Comparison of ENCODE assay signal across 24 mouse cellular contexts in the genomic region with DNA sequence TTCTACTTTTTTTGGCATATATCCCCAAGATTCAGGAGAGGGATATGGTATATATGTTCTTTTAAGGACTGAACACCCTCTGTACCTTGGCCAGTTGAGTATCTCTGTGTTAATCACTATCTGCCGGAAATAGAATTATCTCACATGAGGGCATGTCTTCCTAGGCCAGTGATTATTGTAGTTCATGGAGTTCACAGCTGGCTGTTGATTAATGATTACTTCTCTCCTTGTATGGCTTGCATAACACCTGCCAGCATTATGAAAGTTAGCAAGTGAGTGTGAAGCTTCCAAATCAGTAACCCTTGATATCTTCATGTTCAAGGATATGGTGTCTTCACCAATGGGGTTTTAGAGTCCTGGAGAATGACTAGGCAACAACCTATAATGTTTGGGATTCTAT.
"Had no signal": no experiment of that assay in that cellular context is flagged by ENCODE, and none has a peak within 500 bp of the region (broad histone marks: within the 10 kb centered on the region; RNA-seq: fewer than 3 reads in every experiment).

No protein-coding gene starts in this region.

- H3K4me2 ChIP-seq: heart, embryonic 12.5 days; hindbrain, embryonic 12.5 days; hindbrain, embryonic 14.5 days; limb, embryonic 12.5 days; liver, embryonic 13.5 days; liver, embryonic 15.5 days had no signal

- ATAC-seq: forebrain, embryonic 16.5 days; hindbrain, embryonic 16.5 days; inflammation-experienced regulatory T-cells, adult 6 months; liver, postnatal 0 days had no signal

- H3K9ac ChIP-seq: heart, embryonic 12.5 days; hindbrain, embryonic 12.5 days; hindbrain, embryonic 14.5 days; limb, embryonic 12.5 days; liver, embryonic 13.5 days; liver, embryonic 15.5 days; liver, postnatal 0 days had no signal

- H3K4me3 ChIP-seq: gastrocnemius, adult 2 months; heart, embryonic 10.5 days; heart, embryonic 12.5 days; hindbrain, embryonic 10.5 days; hindbrain, embryonic 12.5 days; layer of hippocampus, adult 2 months; left cerebral cortex, adult 2 months; limb, embryonic 10.5 days; limb, embryonic 12.5 days; liver, embryonic 13.5 days; liver, embryonic 15.5 days had no signal

- H3K36me3 ChIP-seq: heart, embryonic 10.5 days; heart, embryonic 12.5 days; hindbrain, embryonic 10.5 days; hindbrain, embryonic 12.5 days; limb, embryonic 10.5 days; limb, embryonic 12.5 days; liver, embryonic 13.5 days; liver, embryonic 15.5 days had no signal

- H3K27ac ChIP-seq: gastrocnemius, adult 2 months; heart, embryonic 10.5 days; hindbrain, embryonic 10.5 days; hindbrain, embryonic 12.5 days; hindbrain, embryonic 14.5 days; layer of hippocampus, adult 2 months; left cerebral cortex, adult 2 months; limb, embryonic 10.5 days; limb, embryonic 12.5 days; liver, embryonic 13.5 days; liver, embryonic 15.5 days had no signal

- DNase-seq: gastrocnemius, adult 2 months; gastrocnemius, postnatal 10 days; gastrocnemius, postnatal 25 days; heart, adult 18-20 months; heart, postnatal 10 days; heart, postnatal 4 days; kidney, adult 11 months; kidney, postnatal 25 days; liver; liver, embryonic 13.5 days; liver, postnatal 0 days had no signal

- H3K4me1 ChIP-seq: heart, embryonic 10.5 days; heart, embryonic 12.5 days; hindbrain, embryonic 10.5 days; hindbrain, embryonic 12.5 days; limb, embryonic 10.5 days; limb, embryonic 12.5 days; liver, embryonic 13.5 days; liver, embryonic 15.5 days had no signal

- H3K9me3 ChIP-seq: heart, embryonic 10.5 days; heart, embryonic 12.5 days; hindbrain, embryonic 10.5 days; hindbrain, embryonic 12.5 days; limb, embryonic 10.5 days; limb, embryonic 12.5 days; liver, embryonic 13.5 days; liver, embryonic 15.5 days had no signal

- H3K27me3 ChIP-seq: heart, embryonic 12.5 days; hindbrain, embryonic 12.5 days; limb, embryonic 12.5 days; liver, embryonic 13.5 days; liver, embryonic 15.5 days had no signal
